Mouse (Mus musculus) thymus, postnatal 4 days (tissue): Measurements from ENCODE around the gene Mterf4.

Experiments used
- DNase-seq: peaks from one replicate; pipeline ENCODE4 v3.0.0; 2021

Gene Mterf4

GRCm38 (mm10) chr1:93257560-93257959 is 48.2 kb downstream of the Mterf4 start:
- no peak for DNase-seq

- DNase-seq: no peak
Observed at GRCm38 (mm10) chr1:93255761-93256160, 50.0 kb downstream of the Mterf4 start.

GRCm38 (mm10) chr1:93252586-93252985 is 53.1 kb downstream of the Mterf4 start:
- DNase-seq: no peak
